Mouse (Mus musculus) liver, embryonic 14.5 days (tissue): ENCODE results near the gene Echdc2.

ENCODE experiments used
- CTCF ChIP-seq: IDR thresholded peaks from 2 replicates; pipeline ENCODE4 v1.5.1; 2016; ENCODE audit warnings: antibody characterized with exemption, low read depth, control low read depth
- EP300 ChIP-seq: IDR thresholded peaks from 2 replicates; pipeline ENCODE4 v1.6.1; 2016; ENCODE audit warnings: antibody characterized with exemption, low read depth

DNA sequence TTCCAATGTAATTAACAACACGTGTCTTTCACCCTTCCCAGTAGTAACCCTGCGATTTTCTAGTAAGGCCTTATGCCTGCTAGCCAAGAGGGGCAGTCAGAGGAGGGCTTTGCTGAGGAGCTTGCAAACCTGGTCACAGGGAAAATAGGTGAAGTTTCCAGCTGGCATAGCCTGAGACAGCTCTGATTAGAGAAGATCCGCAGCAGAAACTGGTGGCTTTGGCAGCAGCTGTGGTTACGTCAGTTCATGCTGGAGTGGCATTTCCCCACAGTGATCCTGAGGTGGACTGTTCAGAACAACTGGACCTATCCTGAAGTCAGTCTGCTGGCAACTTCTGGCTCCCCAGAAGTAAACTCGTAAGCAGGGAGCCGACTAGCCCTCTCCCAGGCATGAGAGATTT lies 2.8 kb downstream of the Echdc2 start:
- TF ChIP-seq CTCF (no peak), EP300 (no peak)
